Mouse (Mus musculus): Measurements from ENCODE around the gene Grm5.

The Grm5 gene

DNA sequence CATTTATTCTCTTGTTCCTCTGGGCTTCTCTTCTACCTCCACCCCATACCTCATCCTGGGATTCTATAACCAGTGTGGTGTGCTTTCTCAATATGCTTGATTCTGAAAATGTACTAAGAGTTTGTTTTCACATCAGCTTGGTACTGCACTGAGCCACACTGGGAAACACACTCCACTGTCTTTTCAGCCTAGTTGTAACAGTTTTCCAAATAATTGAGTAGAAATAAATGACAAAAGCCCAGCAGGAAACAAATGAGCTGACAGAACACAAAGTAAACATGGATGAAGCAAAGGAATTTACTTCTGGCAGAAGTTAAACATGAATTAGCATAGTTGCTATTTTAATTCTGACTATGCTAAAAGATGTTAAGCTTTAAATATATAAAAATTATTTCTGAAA, 262.1 kb downstream of the Grm5 start:
- no peak for DNase-seq (ENCODE audit: low spot score)

DNA sequence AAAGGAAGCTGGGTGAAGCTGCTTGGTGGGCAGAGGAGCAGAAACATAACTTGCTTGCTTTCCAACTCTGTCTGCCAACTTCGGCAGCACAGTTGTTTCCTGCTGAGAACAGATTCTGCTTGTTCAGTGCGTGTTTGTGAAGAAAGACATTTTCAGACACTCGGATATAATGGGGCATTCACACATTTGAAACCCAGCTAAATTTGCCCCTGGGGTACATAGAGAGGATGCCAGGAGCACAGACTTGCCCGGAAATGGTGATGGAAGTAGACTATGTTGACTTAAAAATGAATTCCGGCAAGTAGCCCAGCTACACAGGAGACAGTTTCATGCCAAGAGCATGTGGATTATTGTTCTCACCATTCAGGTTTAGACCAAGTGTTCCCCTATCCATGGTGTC, 342.0 kb downstream of the Grm5 start:
- DNase-seq (ENCODE audit: low spot score) = no peak

DNA sequence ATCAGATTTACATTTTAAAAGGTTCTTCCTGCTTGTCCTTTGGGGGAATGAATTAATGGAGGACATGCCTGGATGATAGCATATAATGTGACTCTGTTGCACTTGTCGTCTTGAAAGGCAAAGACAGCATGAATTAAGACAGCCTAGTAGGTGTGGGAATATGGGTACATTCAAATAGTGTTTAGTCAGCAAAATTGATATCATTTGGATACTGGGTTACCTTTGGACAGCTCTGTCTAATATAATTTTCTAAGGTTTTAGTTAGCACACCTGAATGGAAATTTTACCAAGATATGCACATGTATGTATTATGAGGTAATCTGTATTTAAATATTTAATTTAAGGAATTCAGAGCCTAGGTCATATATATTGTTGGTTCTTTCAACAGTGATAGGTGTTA, 353.4 kb downstream of the Grm5 start:
- no peak for DNase-seq (ENCODE audit: low spot score)

DNA sequence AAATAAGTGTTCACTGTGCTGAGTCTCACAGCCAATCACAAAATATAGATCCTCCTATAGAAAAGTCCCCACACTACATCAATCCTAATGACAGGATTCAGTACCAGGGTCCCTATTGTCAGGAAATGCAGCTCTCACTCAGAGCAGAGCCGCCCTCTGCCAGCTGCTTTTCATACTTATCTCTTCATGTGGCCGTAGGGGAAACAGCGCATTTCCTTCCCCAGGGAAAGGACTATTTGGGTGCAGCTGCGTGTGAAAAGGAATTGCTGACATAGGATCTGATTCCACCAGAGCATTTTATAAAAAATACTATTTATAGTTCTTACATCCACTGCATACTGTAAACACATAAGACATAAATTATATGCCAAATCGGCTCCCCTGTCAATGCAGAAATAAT, 354.3 kb downstream of the Grm5 start:
- peak; percentile 8 for DNase-seq (ENCODE audit: low spot score)

DNA sequence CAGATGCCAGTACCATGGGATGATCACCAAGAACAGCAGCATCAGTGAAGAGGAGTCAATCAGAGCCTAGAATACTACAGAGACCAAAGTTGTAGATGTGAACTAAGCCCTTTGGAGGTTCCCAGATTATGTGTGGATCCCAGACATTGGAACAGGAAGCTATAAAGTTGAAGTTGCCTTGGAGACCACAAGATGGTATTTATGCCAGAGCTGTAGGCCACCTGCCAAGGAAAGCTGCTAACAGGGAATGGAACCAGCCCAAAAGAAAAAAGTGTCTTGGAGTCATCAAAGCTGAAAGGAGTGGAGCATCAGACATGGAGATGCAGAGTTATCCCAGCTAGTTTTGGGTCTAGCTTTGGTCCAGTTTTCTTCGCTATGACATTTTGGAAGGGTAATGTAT, 366.2 kb downstream of the Grm5 start:
- DNase-seq (ENCODE audit: low spot score) = no peak

DNA sequence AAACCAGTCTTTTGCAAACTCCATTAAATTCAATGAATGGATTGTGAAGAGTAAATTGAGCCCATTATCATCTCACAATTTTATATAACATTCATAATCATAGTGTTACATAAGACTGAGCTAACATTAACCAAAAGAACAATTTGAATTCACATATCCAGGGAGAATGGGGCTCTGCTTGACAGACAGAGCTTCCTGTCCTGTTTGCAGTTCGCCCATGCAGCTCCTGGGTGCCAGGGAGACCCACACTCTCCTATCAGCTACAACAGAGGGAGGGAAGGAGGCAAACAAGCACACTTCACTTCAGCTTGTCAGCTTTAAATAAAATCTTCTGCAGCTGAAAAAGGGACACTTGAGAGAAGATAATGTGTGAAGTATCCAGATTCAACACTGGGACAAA, 389.2 kb downstream of the Grm5 start:
- DNase-seq (ENCODE audit: low spot score) = no peak

DNA sequence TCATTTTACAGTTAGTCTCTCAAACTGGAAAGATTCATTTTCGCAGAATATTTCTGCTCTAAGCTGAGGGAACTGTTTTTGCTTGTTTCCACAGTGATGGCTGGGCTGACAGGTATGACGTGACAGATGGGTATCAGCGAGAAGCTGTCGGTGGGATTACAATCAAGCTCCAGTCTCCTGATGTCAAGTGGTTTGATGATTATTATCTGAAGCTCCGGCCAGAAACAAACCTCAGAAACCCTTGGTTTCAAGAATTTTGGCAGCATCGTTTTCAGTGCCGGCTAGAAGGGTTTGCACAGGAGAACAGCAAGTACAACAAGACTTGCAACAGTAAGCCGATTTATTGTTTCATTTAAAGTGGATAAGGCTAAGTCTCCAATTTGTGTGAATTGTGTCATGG, 391.1 kb downstream of the Grm5 start:
- DNase-seq (ENCODE audit: low spot score) = no peak

DNA sequence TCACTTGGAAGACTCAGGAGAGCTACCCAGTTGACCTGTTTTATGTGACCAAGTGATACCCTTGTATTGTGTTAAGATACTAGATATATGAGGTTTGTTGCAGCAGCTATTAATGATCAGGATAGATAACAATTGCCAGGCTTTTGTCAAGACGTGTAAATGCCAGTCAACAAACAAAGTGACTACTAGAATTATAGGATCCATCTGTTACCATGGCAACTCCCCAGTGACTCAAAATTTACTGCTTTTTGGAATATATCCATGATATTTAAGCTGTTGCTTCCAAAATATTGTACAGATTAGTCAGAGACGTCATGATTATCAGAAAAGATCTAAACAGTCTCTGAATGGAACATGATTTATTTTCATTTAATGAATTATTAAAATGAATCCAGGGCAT, 399.5 kb downstream of the Grm5 start:
- no peak for DNase-seq (ENCODE audit: low spot score)

DNA sequence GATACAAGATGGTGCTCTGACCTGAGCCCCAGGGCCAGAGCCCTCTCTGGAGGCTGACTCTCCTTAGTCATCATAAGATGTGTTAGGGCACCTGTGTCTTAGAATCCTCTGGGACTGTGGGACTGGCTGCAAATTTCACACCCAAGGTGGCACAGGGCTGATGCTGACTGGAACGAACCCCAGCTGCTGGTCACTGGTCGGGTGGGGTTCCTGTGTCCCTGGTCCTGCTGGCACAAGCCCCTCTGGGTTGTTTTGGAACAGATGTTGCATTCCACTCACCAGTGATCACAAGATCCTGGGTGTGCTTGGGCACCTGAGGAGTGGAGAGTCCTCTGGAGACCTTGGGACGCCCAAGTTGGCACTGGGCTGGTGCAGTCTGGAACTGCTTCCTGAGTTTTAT, 430.5 kb downstream of the Grm5 start:
- no peak for DNase-seq (ENCODE audit: low spot score)

DNA sequence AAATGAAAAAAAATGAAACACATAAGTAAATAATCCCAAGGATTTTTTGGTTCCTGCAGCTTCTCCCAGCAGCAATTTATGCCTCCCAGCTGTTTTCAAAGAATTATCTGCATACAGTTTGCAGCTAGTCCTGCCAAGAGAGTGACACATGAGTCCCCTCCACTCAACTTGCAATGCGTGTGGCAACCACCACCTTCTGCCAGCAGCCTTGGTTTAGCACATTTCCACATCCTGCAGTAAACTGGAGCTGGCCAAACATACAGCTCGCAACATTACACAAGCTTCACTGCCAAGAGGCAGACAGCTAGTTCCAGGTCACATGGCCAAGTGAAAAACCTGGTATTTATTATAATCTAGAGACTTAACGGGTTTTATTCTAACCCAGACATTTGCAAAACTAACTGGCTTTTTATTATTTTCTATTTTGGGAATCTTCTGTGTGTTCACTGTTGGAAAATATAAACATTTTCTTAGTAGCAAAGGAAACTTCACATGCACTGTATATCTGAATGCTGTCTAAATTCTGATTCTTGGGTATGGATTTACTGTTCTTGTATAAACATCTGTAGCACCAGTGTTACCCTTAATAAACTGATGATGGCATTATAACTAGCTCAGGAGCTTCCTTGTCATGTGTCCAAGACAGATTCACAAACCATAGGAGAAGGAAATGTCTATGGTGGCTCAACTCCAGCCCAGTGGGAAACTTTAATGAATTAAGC, 443.6 kb downstream of the Grm5 start:
- DNase-seq (ENCODE audit: low spot score) = no peak

DNA sequence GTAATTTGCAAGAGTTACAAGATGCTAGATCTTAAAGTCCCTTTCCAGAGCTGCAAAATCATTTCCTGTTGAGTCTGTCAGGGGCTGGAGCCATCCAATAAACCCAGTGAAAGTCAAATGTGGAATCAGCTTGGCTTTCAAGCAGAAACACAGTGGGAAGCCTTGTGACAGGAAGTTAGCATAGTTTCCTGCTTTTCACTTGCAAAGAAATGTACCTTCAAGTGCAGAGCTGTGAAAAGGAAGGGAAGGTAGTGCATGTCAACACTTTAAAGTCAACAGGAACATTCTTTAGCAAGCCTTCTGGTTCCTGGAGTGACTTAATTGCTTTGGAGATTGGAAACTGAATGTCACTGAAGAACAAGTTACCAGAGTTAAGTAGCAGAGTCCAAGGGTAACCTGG, 463.4 kb downstream of the Grm5 start:
- peak; percentile 16 for DNase-seq (ENCODE audit: low spot score)

DNA sequence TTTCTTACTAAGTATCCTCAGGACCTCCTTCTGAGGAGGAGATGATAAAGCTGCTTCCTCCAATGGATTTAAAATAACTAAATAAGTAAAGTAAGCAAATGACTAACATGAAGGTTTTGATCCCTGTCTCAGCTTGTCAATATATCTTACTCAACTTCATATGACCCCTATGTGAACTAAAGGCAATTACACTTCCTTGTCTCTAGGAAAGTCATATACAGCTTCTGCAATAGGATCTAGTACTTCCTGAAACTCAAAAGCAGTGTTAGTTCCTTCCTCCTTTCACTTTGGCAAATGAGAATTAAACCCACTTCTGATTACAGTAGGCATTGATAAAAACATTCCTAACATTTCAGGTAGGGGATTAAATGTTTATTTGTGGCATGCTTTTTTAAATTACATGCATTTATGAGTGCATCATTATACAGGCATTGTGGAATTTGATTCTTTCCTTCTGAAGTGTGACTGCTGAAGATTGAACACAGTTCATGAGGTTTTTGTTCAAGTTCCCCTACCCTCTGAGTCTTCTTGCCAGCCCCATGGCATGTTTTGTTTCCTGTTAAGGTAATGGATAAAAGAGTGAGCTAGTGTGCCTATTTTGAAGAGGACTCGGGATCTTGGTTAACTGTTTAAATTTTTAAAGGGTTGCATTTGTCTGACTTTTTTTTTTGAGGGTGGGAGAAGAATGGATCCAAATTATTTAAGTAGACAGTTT, 470.4 kb downstream of the Grm5 start:
- DNase-seq (ENCODE audit: low spot score) = no peak

DNA sequence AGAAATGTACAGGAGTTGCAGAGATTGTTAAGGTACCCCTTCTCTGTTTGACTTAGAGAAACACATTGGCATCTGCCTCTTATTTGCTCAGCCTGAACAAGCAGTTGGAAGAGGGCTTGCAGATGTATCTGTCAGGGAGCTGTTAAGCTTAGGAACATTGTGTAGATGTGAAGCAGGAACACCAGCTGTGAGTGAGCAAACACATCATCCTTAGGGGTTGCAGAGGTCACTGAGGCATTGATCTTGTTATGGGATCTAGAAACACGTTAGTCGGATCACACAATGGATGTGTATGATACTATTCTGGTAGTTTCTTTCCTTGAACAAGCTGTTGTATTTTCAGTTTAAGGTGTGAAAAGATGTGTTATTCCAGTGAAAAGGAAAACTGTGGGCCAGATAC, 472.5 kb downstream of the Grm5 start:
- DNase-seq (ENCODE audit: low spot score) = peak; percentile 36

DNA sequence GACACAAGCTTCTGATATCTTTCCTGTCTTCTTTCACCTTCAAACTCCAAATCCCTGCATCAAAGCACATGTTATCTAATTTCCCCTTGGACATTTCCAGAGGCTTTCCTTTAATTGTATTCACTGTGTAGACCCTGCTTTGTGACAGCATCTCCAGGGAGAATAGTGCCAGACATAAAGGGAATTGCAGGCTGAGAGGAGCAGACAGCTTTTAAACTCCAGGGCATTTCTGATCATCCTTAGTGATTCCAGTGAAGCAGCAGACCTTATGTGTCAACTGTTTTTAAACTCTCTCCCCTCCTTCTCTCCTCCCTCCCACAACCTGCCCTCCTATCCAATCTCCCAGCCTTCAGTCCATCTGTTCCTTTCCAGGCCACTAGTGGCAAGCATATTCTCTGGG, 507.1 kb downstream of the Grm5 start:
- DNase-seq (ENCODE audit: low spot score) = no peak

DNA sequence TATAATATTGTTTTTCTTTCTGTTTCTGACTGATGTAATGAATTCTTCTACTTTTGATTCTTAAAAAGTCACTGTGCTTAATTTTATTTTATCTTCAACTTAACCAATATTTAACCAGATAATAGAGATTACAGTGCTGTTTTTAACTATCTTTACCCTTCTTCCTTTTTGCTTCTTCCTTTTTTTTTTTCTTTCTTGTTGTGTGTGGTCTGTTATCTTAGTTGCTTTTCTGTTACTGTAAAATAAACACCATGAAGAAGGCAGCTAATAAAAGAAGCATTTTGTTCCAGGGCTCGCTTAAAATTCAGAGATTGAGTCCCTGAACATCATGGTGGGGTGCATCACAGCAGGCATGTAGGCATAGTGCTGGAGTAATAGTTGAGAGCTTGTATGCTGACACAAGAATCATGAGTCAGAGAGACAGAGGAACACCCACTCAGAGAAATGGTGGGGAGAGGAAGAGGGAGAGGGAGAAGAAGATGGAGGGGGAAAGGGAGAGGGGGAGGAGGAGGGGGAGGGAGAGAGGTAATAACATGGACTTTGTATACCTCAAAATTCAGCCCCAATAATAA, 512.7 kb downstream of the Grm5 start:
- no peak for DNase-seq (ENCODE audit: low spot score)

DNA sequence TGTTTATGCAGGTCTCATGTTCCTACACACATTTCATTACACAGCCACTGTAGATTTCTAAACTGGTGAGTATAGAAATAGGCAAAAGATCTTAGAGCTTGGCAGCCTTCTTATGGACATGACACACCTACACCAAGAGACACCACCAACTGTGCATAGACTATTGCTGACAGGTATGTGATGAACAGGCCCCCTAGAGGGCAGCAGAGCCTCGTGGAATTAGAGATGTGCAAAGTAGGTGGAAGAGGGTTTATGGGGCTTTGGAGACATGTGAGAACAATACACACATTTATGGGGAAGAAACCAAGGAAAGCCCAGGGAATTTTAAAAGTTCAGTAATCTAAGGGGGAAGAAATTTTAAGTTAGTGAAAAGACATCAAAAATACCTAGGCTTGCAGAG, 513.7 kb downstream of the Grm5 start:
- DNase-seq (ENCODE audit: low spot score) = peak; percentile 71

DNA sequence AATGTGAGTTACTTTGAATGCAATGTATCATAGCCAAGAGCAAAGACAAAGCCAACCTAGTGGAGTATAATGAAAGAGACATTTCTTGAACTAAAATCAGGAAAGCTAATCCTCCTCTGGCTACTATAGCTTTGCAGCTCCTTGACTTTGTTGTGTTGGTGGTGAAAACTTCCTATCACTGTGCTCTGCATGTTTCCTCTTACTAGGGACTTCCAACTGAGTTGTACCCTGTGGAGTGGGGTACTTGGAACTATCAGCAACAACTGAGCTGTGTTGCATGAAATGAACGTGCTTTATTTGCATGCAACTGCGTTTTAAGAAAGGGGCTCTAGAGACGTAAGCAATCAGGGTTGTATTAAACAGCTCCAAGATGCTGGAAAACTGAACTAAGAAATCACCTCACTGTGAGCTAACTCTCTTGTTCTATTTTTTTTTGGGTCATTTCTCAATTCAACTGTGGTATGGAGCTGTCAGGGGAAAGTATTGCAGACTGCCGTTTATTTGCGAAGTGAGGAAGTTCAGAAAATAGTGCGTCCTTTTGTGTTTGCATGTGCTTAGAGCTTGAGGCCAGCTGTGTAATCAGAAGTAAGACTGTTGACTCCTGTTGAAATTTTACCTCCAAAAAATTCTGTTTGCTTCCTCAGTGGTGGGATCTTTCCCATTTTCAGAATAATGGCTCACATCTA, 532.9 kb downstream of the Grm5 start:
- no peak for DNase-seq (ENCODE audit: low spot score)

DNA sequence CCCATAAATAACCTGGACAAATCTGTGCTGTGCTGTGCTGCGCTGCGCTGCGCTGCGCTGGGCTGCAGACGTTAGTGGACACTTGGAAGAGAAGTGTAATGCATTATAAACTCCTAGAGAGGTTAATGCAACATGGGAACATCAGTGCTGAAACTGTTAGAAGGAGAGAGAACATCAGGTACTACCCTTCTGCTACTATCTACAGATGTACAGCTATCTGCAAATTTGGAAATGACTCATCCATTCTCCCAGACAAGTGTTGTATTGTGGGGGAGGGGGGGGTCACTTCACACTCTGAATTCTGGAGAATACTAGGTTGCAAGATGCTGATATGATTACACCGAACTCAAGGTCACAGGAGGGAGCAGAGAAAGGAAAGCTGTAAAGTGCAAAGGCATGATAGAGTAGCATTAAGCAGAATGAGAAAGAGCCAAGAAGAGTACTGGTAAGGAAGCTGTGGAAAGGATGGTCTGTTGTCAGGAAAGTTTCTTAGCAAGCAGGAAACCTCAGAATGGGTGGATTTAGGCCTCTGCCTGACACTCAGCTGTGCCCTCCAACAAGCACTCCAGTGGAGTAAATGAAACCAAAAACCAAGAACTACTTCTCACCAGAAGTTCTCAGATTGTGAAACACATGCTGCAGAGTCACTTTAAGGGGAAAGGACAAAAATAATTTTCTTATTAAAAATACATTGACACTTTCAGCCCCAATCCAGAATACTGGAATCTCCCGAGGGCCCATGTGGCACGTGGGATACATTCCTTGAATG, 544.3 kb downstream of the Grm5 start:
- DNase-seq (ENCODE audit: low spot score) = no peak

DNA sequence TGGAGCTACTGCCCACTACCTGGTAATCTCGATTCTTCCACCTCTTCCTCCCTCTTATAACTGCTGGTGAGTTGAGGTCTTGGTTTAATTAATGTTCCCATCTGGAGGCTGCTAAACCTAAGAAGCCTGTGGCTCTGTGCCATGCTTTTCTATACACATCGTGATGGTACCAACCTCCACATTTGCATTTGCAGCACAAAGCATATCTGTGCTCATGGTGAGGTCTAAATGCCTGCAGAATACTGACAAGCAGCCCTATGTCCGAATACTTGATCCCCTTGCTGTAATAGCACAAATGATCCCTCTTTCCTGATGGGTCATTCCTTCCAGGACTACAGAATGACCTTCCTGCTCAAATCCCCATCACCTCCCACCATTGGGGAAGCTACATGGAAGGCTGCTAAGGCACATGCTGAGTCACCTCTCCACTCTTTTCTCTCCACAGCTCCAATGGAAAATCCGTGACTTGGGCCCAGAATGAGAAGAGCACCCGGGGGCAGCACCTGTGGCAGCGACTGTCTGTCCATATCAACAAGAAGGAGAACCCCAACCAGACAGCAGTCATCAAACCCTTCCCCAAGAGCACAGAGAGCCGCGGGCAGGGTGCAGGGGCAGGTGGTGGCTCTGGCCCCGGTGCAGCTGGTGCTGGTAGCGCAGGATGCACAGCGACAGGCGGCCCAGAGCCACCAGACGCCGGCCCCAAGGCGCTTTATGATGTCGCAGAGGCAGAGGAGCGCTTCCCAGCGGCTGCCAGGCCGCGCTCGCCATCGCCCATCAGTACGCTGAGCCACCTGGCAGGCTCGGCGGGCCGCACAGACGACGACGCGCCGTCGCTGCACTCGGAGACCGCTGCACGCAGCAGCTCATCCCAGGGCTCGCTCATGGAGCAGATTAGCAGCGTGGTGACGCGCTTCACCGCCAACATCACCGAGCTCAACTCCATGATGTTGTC, 545.8 kb downstream of the Grm5 start:
- DNase-seq (ENCODE audit: low spot score) = peak; percentile 46

DNA sequence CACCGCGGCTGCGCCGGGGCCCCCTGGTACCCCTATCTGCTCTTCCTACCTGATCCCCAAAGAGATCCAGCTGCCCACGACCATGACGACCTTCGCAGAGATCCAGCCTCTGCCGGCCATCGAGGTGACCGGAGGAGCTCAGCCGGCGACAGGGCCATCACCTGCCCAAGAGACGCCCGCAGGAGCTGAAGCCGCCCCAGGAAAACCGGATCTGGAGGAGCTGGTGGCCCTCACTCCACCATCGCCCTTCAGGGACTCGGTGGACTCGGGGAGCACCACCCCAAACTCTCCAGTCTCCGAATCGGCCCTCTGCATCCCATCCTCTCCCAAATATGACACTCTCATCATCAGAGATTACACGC, 546.5 kb downstream of the Grm5 start:
- no peak for DNase-seq (ENCODE audit: low spot score)

DNA sequence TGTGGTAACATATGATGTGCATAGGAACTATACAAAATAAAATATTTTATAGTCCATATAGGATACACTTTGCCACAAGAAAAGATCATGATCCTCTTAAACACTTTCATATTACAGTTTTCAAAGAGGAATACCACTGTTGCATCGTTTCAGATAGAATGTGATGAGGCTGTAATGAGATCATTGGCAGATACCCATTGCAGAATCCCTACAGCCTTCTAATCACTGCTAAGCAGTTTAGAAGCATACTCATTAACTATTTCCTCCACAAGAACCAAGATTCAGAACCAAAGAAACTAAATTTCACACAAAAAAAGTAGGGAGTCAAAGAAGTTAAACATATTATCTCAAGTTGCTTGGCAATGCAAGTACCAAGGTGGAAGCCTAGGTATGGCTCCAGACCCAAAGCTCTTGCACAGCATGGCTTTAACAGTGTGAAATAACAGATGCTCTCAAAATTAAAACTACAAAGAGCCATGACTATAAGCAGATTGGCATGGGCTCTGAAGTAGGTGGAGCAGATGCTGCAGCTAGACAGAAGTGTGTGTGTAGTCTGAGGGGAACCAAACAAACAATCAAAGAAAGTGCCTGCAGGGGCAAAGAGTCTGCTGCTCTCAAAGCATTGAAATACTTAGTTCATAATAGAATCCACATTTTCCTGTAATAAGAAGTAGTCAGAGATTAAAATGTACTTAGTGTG, 575.7 kb downstream of the Grm5 start:
- DNase-seq (ENCODE audit: low spot score) = no peak

All from embryo, embryonic 10.5 days (tissue).